Mouse (Mus musculus): ENCODE measurements at regions not wholly inside any gene's neighbourhood (a gene's known extent, or its start where the extent isn't known, plus 50 kb on each side); places are given as distances from the start of the nearest gene placed in this dataset.
A peak's percentile ranks its signal among the peaks of the same experiment; 100 is the strongest.

- Histone ChIP-seq H3K27me3 (replicated peaks; ENCODE audit: control insufficient read depth, insufficient read depth, low read length) (no peaks in the 10 kb centered on the region), H3K9me3 (ENCODE audit: control insufficient read depth) (no peaks in the 10 kb centered on the region), H3K4me2 (replicated peaks; ENCODE audit: low read depth) (no peak overlapping the region), H3K9ac (ENCODE audit: low read depth, low read length) (no peak overlapping the region), H3K36me3 (ENCODE audit: control insufficient read depth, insufficient read depth) (no peaks in the 10 kb centered on the region), H3K4me3 (ENCODE audit: low read depth, low read length) (no peak overlapping the region), H3K27ac (ENCODE audit: low read depth, low read length) (no peak overlapping the region), H3K4me1 (replicated peaks; ENCODE audit: control insufficient read depth, insufficient read depth, low read length) (no peaks in the 10 kb centered on the region)
- TF ChIP-seq CTCF (IDR thresholded peaks at IDR 0.05; ENCODE audit: low read depth), result no peak
- no peak for ATAC-seq
- WGBS, result 55% methylated on average over 7 of the region's 7 CpGs
Observed at GRCm38 (mm10) chr2:135561716-135562115, 97.1 kb upstream of the Plcb4 start.

GRCm38 (mm10) chr2:135562140-135562890 is 96.5 kb upstream of the Plcb4 start:
- H3K27me3 ChIP-seq (replicated peaks; ENCODE audit: control insufficient read depth, insufficient read depth, low read length), result no peaks in the 10 kb centered on the region
- H3K4me3 ChIP-seq (ENCODE audit: low read depth, low read length), result no peak overlapping the region
- no peak overlapping the region for H3K9ac ChIP-seq (ENCODE audit: low read depth, low read length)
- no peak overlapping the region for H3K4me2 ChIP-seq (replicated peaks; ENCODE audit: low read depth)
- no peak overlapping the region for H3K27ac ChIP-seq (ENCODE audit: low read depth, low read length)
- ATAC-seq, result no peak
- no peak for TF ChIP-seq CTCF (IDR thresholded peaks at IDR 0.05; ENCODE audit: low read depth)
- WGBS, result 56% methylated on average over 10 of the region's 10 CpGs
- no peaks in the 10 kb centered on the region for H3K36me3 ChIP-seq (ENCODE audit: control insufficient read depth, insufficient read depth)
- no peaks in the 10 kb centered on the region for H3K4me1 ChIP-seq (replicated peaks; ENCODE audit: control insufficient read depth, insufficient read depth, low read length)
- H3K9me3 ChIP-seq (ENCODE audit: control insufficient read depth), result no peaks in the 10 kb centered on the region

GRCm38 (mm10) chr2:135564231-135564630 is 94.6 kb upstream of the Plcb4 start:
- no peaks in the 10 kb centered on the region for H3K4me1 ChIP-seq (replicated peaks; ENCODE audit: control insufficient read depth, insufficient read depth, low read length)
- no peak overlapping the region for H3K4me3 ChIP-seq (ENCODE audit: low read depth, low read length)
- H3K27ac ChIP-seq (ENCODE audit: low read depth, low read length), result no peak overlapping the region
- TF ChIP-seq CTCF (IDR thresholded peaks at IDR 0.05; ENCODE audit: low read depth), result no peak
- no peak overlapping the region for H3K4me2 ChIP-seq (replicated peaks; ENCODE audit: low read depth)
- ATAC-seq, result no peak
- H3K9me3 ChIP-seq (ENCODE audit: control insufficient read depth), result no peaks in the 10 kb centered on the region
- 67% methylated on average over 4 of the region's 4 CpGs for WGBS
- no peak overlapping the region for H3K9ac ChIP-seq (ENCODE audit: low read depth, low read length)
- H3K27me3 ChIP-seq (replicated peaks; ENCODE audit: control insufficient read depth, insufficient read depth, low read length), result no peaks in the 10 kb centered on the region
- no peaks in the 10 kb centered on the region for H3K36me3 ChIP-seq (ENCODE audit: control insufficient read depth, insufficient read depth)

- 85% methylated on average over 2 of the region's 2 CpGs for WGBS
- Histone ChIP-seq H3K4me3 (ENCODE audit: low read depth, low read length) (no peak overlapping the region), H3K9ac (ENCODE audit: low read depth, low read length) (no peak overlapping the region), H3K4me1 (replicated peaks; ENCODE audit: control insufficient read depth, insufficient read depth, low read length) (no peaks in the 10 kb centered on the region), H3K27ac (ENCODE audit: low read depth, low read length) (no peak overlapping the region), H3K27me3 (replicated peaks; ENCODE audit: control insufficient read depth, insufficient read depth, low read length) (no peaks in the 10 kb centered on the region), H3K9me3 (ENCODE audit: control insufficient read depth) (no peaks in the 10 kb centered on the region), H3K4me2 (replicated peaks; ENCODE audit: low read depth) (no peak overlapping the region), H3K36me3 (ENCODE audit: control insufficient read depth, insufficient read depth) (no peaks in the 10 kb centered on the region)
- no peak for ATAC-seq
- no peak for TF ChIP-seq CTCF (IDR thresholded peaks at IDR 0.05; ENCODE audit: low read depth)
Observed at GRCm38 (mm10) chr2:135568350-135568749, 90.5 kb upstream of the Plcb4 start.

- no peaks in the 10 kb centered on the region for H3K4me1 ChIP-seq (replicated peaks; ENCODE audit: control insufficient read depth, insufficient read depth, low read length)
- no peaks in the 10 kb centered on the region for H3K27me3 ChIP-seq (replicated peaks; ENCODE audit: control insufficient read depth, insufficient read depth, low read length)
- H3K9me3 ChIP-seq (ENCODE audit: control insufficient read depth), result no peaks in the 10 kb centered on the region
- no peak for TF ChIP-seq CTCF (IDR thresholded peaks at IDR 0.05; ENCODE audit: low read depth)
- H3K27ac ChIP-seq (ENCODE audit: low read depth, low read length), result no peak overlapping the region
- no peak overlapping the region for H3K4me2 ChIP-seq (replicated peaks; ENCODE audit: low read depth)
- H3K4me3 ChIP-seq (ENCODE audit: low read depth, low read length), result no peak overlapping the region
- WGBS, result 74% methylated on average over 5 of the region's 5 CpGs
- no peaks in the 10 kb centered on the region for H3K36me3 ChIP-seq (ENCODE audit: control insufficient read depth, insufficient read depth)
- 0 out of 2 replicates have a peak, but pooled peaks have one; percentile 6 for ATAC-seq
- H3K9ac ChIP-seq (ENCODE audit: low read depth, low read length), result no peak overlapping the region
Observed at GRCm38 (mm10) chr2:135571599-135571998, 87.2 kb upstream of the Plcb4 start.

GRCm38 (mm10) chr2:135577228-135577627 is 81.6 kb upstream of the Plcb4 start:
- no peaks in the 10 kb centered on the region for H3K36me3 ChIP-seq (ENCODE audit: control insufficient read depth, insufficient read depth)
- no peaks in the 10 kb centered on the region for H3K9me3 ChIP-seq (ENCODE audit: control insufficient read depth)
- H3K9ac ChIP-seq (ENCODE audit: low read depth, low read length), result no peak overlapping the region
- no peaks in the 10 kb centered on the region for H3K4me1 ChIP-seq (replicated peaks; ENCODE audit: control insufficient read depth, insufficient read depth, low read length)
- ATAC-seq, result peak; percentile 83
- 51% methylated on average over 5 of the region's 5 CpGs for WGBS
- no peak for TF ChIP-seq CTCF (IDR thresholded peaks at IDR 0.05; ENCODE audit: low read depth)
- no peak overlapping the region for H3K27ac ChIP-seq (ENCODE audit: low read depth, low read length)
- H3K4me2 ChIP-seq (replicated peaks; ENCODE audit: low read depth), result no peak overlapping the region
- no peak overlapping the region for H3K4me3 ChIP-seq (ENCODE audit: low read depth, low read length)
- H3K27me3 ChIP-seq (replicated peaks; ENCODE audit: control insufficient read depth, insufficient read depth, low read length), result no peaks in the 10 kb centered on the region

All from intestine, postnatal 0 days (tissue).